Mouse (Mus musculus) gastrocnemius, postnatal 4 days (tissue): ENCODE measurements around the gene Mettl26. TPM values are rescaled to one million over a fixed set of nuclear protein-coding genes. Genes with fewer than 3 reads are reported as not detected.
A peak's percentile ranks its signal among the peaks of the same experiment; 100 is the strongest.
"Not testable (repeated sequence)": the region's sequence is repeated elsewhere in the genome, so short reads cannot be mapped to it uniquely, and the experiment has no call there.

Source experiments
- DNase-seq, 2 experiments: peaks; one replicate each; pipeline ENCODE4 v3.0.0; 2021 to 2022; ENCODE audit warnings: low spot score in 2 of 2, mixed read lengths in 2 of 2
- total RNA-seq, 2 experiments: library from RNA; stranded (reverse); gene quantifications; 2 replicates each; pipeline ENCODE4 v1.2.3; 2021

Mettl26 gene
- total RNA-seq, 2 experiments from 2014 or later = 20.0 to 21.3 TPM

DNA sequence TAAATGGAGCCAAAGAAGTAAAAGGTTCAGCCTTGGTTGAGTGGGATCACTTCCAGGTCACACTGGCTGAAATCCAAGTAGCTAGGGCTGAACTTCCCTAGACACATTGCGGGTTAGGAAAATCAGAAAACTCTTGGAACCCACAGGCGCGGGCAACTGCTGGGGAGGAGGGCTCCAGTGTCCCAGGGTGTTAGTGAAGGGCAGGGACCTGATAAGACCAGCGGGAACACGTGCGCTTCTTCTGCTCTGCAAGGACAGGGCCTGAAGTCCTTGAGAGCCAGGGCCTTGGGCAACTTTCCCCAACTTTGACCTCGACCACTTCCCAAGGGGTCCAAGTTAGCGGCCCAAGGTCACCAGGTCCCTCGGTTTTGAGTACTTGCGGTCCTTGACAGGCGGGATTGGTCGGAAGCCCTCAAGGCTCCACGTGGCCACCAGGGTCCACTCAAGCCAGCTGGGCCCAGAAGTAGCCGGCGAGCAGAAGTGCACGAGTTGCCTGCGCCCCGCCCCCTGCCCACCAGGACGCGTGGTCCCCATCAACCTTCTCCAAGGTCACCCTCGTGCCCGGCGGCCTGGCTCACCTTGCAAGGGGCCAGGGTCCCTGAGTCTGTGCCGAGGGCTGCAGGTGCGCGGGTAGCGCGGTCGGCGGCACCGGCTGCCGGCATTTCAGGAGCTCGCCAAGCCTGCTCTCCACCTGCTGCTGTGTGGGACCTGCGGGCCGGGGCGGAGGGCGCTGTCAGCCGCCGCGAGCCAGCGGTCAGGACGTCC lies 6.9 kb upstream of the Mettl26 start:
- peak in 1 of 2 experiments; percentile 57 for DNase-seq

GRCm38 (mm10) chr17:25868601-25869191 lies 6.2 kb upstream of the Mettl26 start, which contains the start of gene Mcrip2:
Gene Mcrip2, minus strand, starts transcription at chr17:25868764.
- peak in 1 of 2 experiments; percentile 72 for DNase-seq

DNA sequence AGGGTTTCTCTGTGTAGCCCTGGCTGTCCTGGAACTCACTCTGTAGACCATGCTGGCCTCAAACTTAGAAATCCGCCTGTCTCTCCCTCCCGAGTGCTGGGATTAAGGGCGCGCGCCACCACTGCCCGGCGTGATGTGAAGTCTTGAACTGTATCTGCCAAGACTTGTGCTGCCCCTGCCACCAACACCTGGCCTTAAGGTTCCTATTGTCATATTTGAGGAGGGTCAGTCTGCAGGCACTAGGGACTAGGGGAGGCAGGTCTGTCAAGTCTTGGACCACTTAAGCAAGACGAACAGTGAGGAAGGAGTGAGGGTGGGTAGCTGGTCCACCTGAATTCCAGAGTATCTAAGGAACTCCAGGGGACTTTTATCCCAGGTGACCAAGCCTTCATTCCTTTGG lies 5.4 kb upstream of the Mettl26 start:
- no peak for DNase-seq

DNA sequence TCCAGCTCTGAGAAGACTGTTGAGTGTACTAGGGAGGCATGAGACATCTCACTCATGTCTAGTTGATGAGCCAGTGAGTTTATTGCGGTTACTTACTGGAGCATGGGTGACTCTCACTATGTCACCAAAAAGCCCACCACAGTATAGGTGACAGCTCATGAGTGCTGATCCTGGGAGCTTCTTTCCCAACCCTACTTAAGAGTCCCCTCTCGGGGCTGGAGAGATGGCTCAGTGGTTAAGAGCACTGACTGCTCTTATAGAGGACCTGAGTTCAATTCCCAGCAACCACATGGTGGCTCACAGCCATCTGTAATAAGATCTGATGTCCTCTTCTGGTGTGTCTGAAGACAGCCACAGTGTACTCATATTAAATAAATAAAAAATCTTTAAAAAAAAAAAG lies 4.9 kb upstream of the Mettl26 start:
- DNase-seq = no peak

GRCm38 (mm10) chr17:25871566-25871965 lies 3.3 kb upstream of the Mettl26 start:
- DNase-seq = not testable (repeated sequence)

- no peak for DNase-seq
Observed at GRCm38 (mm10) chr17:25872676-25873075, 2.2 kb upstream of the Mettl26 start.

GRCm38 (mm10) chr17:25873405-25874147 lies 1.3 kb upstream of the Mettl26 start:
- no peak for DNase-seq

DNA sequence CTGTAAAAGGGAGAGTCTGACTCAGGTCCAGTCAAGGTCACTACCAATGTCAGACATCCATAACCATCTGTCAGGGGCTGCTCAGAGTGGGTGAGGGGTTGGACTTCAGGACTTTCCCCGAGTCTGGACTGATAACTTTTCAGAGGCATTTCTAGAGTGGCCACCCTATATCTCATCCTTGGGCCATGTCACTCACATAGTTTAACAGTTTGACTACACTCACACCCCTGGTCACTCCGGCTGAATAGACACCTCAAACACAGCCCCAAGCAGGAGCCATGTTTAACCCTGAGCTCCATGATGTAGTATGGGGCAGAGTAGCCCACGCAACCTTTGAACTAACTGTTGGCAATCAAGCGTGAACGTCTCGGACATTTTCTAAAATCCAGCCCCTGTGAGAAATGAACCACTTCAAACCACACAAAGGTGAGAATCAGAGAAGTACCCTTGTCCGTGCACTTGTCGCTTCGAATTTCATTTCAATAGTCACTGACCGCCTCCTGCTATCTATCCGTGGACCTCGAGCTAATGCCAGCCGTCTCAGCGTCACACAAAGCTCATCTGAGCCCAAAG lies 640 bp upstream of the Mettl26 start:
- peak in 1 of 2 experiments; percentile 7 for DNase-seq

DNA sequence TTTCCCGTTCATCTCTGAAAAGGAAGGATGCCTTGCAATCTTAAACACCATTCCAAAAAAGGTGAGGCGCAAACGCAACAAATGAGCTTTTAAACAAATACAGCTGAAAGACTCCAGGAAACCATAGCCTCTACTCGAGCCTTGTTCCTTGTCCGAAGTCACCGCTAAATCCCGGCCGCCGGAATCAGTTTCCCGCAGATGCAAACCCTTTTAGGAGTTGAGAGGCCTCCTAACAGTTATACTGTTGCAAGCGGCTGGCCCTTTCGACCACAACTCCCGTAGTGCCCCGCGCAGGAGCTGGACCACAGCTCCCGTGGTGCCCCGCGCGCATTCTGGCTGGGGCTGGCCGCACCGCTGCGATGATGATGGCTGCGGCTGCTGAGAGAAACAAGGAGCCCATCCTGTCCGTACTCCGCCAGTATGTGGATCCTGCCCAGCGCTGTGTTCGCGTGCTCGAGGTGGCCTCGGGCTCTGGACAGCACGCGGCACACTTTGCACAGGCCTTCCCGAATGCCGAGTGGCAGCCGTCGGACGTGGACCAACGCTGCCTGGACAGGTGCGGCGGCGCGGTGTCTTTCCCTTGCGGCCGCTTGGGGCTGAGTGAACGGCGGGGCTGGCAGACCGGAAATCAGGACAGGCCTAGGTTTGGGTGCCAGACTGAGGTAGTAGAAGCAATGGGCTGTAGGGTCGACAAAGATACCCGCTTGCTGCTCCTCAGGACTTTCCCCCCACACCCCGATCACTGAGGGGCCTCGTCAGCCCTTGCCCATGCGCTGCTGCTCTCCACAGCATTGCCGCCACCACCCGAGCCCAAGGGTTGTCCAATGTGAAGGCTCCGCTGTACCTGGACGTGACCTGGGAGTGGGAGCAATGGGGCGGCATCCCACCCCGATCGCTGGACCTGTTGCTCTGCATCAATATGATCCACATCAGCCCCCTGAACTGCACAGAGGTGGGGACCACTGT lies 580 bp downstream of the Mettl26 start:
- peak; percentile 79 to 89 for DNase-seq

- no peak for DNase-seq
Observed at GRCm38 (mm10) chr17:25876347-25876915, 1.6 kb downstream of the Mettl26 start.

- no peak for DNase-seq
Observed at GRCm38 (mm10) chr17:25877025-25877424, 2.2 kb downstream of the Mettl26 start.

DNA sequence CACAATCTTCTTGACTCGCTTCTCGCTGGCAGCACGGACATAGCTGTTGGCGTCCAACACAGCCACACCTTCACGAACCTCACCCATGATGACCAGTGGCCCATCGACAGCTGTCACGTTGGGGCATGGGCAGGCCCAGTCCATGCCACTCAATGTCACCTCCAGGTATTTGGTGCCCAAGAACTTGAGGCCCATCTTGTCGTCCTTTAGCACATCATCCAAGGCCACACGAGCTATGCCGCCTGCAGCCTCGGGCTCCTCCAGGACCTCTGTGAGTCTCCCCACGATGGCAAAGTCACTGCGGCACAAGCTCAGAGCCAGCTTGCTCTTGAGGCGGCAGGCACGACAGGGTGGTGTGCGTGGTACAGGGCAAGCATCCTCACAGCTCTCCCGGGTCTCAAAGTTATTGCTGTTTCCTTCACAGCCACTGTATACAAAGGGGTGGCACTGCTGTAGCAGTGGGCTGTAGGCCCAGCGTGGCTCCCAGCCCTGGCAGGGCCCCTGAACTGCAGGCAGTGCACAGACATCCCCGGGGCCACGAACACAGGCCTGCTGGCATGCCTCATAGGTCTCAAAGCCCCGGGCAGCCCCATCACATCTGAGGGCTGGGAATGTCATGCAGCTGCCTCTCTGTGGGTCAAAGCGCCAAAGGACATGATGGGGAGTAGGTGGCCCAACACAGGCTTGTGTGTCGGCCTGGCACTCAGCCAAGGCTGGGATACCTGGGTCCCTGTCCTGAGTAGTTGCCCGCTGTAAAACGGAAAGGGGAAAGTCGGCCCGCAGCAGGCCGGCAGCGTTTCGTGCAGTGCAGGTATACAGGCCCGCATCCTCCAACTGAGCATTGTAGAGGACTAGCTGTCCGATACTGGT lies 3.1 kb downstream of the Mettl26 start:
- no peak for DNase-seq

- DNase-seq = no peak
Observed at GRCm38 (mm10) chr17:25878611-25879180, 3.8 kb downstream of the Mettl26 start.

DNA sequence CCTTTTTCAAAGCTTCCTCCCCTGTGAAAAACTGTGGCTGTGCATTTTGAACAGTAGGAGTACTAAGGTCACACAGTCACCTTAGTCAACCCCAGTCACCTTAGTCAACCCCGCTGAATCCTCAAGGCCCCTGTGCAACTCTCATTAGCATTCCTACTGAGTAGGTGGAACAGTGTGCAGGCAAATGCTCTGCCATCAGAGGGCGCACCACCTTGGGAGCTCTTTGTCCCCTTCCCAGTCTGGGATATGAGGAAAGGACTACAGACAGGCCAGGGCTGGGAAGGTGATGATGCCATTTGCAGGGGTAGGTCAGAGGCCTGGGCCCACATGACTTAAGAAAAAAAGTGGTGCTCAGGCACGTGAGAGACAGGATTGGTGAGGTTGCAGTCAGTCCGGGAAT lies 4.4 kb downstream of the Mettl26 start:
- no peak for DNase-seq

DNA sequence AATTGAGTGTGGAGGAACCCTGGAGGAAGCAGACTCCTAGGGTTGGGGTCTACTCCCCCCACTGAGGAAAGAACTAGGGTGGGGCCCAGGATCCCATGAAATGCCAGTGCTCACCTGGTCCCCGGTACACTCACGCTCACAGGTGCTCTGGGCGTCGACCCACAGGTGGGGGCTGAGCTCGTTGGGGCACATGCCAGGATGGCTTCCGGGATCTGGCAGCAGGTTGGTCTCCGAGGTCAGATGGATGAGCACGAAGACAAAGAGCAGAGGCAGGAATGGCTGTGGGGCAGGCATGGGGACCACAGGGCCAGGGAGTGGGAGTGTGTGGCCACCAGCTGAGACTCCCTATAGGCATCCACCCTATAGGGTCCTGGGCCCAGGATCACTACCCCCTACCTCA lies 4.9 kb downstream of the Mettl26 start:
- DNase-seq = no peak

GRCm38 (mm10) chr17:25880196-25880910 lies 5.5 kb downstream of the Mettl26 start, which contains the start of gene Wfikkn1:
Gene Wfikkn1, minus strand, starts transcription at chr17:25880858.
- DNase-seq = no peak

- no peak for DNase-seq
Observed at GRCm38 (mm10) chr17:25880913-25881641, 6.2 kb downstream of the Mettl26 start.
